Mouse (Mus musculus): ENCODE data around the gene Apbb2. TPM values are rescaled to one million over a fixed set of nuclear protein-coding genes. Genes with fewer than 3 reads are reported as not detected.

The Apbb2 gene
- total RNA-seq, 2 experiments from 2014 or later = 0.51 to 0.78 TPM

GRCm38 (mm10) chr5:66391771-66392170 is 226.8 kb downstream of the Apbb2 start:
- no peak for ATAC-seq (ENCODE audit: poor library complexity, severe bottlenecking)

GRCm38 (mm10) chr5:66391299-66391698 is 227.3 kb downstream of the Apbb2 start:
- no peak for ATAC-seq (ENCODE audit: poor library complexity, severe bottlenecking)

GRCm38 (mm10) chr5:66390567-66390966 is 228.0 kb downstream of the Apbb2 start:
- no peak for ATAC-seq (ENCODE audit: poor library complexity, severe bottlenecking)

DNA sequence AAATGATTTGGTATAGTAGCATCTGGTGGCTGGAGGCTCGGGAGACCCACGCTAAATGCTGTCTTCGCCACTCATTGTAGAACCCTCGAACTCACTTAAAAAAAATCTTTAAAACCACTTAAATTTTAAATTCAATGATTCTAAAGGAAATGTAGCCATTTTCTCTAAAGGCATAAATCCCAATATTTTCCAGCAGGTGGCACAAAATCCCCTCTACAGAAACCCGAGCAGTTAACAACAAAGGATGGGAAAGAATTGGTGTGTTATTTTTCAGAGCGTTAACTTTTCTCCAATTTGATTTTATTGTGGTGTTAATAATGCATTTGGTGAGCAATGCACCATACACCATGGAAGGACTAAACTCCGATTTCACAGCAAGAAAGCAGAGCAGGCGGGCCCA is 231.1 kb downstream of the Apbb2 start:
- no peak for ATAC-seq (ENCODE audit: poor library complexity, severe bottlenecking)

- peak; percentile 60 for ATAC-seq (ENCODE audit: poor library complexity, severe bottlenecking)
These were observed 232.9 kb downstream of the Apbb2 start for GRCm38 (mm10) chr5:66385636-66386035.

- no peak for ATAC-seq (ENCODE audit: poor library complexity, severe bottlenecking)
These were observed 233.7 kb downstream of the Apbb2 start for GRCm38 (mm10) chr5:66384806-66385446.

DNA sequence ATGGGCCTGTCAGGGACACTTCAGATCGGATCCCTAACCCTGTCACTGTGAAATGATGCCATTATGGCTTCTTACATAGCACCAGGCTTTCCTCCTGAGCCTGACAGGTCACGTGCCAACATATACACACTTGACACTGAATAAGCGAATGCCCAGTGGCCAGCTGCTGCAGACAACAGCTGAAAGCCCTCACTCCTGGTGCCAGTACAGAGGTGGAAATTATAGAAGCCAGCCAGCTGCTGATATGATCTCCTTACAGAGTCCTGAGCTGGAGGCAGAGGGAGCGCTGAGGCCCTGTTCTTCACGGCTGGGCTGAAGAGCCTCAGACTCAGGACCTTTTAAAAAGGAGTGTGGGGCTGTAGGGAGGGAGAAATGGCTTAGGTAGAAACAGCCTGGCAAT is 234.5 kb downstream of the Apbb2 start:
- ATAC-seq (ENCODE audit: poor library complexity, severe bottlenecking) = no peak

DNA sequence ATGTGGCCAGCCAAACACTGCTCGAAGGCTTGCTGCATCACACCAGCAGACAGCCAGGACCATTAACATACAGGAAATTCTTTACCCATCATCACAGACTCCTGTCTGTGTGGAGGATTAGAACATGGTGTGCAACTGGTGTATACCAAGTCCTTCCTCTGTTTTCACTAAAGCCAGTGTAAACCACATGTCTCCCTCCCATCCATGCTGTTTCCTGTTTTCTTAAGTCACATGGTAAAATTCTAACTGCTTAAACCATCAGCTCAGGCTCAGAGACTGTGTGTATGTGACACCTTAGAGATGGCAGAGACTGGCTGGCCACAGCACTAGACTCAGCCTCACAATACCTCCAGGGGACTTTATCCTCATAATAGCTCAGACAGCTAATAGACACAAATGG is 236.5 kb downstream of the Apbb2 start:
- ATAC-seq (ENCODE audit: poor library complexity, severe bottlenecking) = no peak

- ATAC-seq (ENCODE audit: poor library complexity, severe bottlenecking) = no peak
These were observed 239.6 kb downstream of the Apbb2 start for GRCm38 (mm10) chr5:66378968-66379367.

DNA sequence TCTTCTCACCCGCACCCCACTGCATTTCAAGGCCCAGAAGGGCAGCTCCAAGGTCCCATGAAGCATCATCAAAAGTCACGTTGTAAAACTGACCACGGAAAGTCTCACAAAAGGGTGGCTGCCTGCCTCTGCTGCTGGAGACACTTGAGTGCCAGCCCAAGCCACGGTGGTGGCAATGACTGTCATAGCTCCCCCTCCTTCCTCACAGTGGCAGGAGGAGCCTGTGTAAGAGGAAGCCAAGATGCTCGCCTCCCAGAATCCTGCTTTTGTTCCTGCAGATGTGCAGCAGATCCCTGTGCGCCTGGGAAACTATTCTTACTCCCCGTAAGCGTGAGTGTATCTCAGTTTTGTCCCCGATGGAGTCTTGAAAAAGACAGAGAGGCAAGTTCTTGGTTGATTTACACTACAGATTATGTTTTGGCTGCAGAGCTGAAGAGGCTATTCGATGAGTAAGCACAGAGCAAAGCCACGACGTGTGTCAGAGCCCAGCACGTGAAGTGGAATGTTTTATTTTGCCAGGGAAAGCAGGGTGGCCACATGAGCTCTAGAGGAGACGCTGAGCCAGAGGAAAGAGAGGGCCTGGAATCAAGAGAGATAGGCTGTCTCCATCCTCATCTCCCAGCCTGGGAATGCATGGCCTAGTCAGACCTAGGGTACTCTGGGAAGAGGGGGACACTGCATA is 241.9 kb downstream of the Apbb2 start:
- no peak for ATAC-seq (ENCODE audit: poor library complexity, severe bottlenecking)

GRCm38 (mm10) chr5:66374413-66374812 is 244.2 kb downstream of the Apbb2 start:
- no peak for ATAC-seq (ENCODE audit: poor library complexity, severe bottlenecking)

GRCm38 (mm10) chr5:66373515-66374164 is 244.9 kb downstream of the Apbb2 start:
- no peak for ATAC-seq (ENCODE audit: poor library complexity, severe bottlenecking)

- ATAC-seq (ENCODE audit: poor library complexity, severe bottlenecking) = no peak
These were observed 247.5 kb downstream of the Apbb2 start for GRCm38 (mm10) chr5:66371131-66371530.

- ATAC-seq (ENCODE audit: poor library complexity, severe bottlenecking) = peak; percentile 72
These were observed 249.6 kb downstream of the Apbb2 start for GRCm38 (mm10) chr5:66368966-66369365.

DNA sequence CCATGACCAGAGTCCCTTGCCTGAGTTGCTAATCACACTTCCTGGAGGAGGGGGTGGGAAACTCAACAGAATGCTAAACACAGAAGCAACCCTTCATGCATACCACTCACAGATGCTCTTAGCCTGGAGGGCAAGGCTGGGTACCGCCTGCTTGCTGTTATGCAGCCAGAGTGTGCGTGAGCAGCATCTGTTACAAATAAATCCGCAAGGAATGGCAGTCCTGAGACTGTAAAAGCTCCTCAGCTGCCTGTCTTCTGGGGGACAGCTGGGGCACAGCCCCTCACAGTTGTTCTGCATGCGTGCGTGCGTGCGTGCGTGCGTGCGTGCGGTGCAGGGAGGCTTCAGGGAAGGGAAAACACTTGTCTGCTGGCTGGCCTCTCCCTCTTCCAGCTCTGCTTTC is 250.9 kb downstream of the Apbb2 start:
- no peak for ATAC-seq (ENCODE audit: poor library complexity, severe bottlenecking)

- ATAC-seq (ENCODE audit: poor library complexity, severe bottlenecking) = peak; percentile 57
These were observed 255.0 kb downstream of the Apbb2 start for GRCm38 (mm10) chr5:66363274-66364261.

DNA sequence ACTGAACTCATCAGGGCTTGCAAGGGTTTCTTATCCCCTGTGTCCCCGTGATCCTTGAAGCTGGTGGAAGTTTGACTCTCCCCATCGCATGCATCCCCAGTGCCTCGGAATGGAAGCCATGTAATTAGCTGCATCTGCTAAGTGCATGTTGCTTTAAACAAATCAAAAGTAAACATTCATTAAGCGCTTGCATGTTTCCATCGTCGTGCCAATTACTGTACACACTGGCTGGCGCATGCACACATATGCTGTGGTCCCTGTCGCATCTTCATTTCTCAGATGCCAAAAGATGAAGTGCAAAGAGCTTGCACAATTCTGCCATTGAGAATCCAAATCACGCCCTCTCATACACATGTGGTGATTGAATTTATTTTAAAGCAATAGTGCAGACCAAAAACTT is 257.8 kb downstream of the Apbb2 start:
- ATAC-seq (ENCODE audit: poor library complexity, severe bottlenecking) = no peak

DNA sequence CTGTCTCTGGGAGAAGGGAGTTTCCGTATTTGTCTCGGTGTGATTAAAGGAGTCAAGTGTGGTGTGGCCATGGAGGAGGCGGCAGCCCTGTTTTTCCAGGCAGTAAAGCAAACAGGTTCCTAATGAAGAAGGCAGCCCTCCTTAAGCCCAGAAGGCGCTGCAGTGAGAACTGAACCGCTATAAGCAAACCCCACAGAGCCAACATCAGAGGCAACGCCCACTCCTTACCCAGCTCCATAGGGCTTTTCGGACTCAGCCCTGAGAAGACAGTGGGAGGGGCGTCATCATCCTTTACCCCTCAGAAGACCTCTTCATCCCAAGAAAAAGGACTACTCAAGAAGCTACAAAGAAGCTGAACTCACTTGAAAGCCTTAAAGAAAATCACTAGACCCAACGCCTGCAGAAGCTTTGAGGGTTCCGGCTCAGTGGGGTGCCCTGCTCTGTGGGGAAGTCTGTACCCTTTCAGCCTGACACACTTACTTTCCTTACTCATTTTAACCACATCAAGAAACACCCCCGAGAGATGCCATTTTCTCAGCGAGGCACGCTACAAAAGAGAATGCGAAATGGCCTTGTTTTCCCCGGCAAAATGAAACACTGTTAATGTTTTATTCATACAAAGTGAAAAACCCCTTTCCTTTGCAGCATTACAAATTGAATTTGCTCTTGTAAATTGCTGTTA is 258.7 kb downstream of the Apbb2 start:
- ATAC-seq (ENCODE audit: poor library complexity, severe bottlenecking) = no peak

GRCm38 (mm10) chr5:66355147-66355546 is 263.4 kb downstream of the Apbb2 start:
- no peak for ATAC-seq (ENCODE audit: poor library complexity, severe bottlenecking)

- ATAC-seq (ENCODE audit: poor library complexity, severe bottlenecking) = no peak
These were observed 264.7 kb downstream of the Apbb2 start for GRCm38 (mm10) chr5:66353876-66354275.

Measured in megakaryocyte, adult 5-6 weeks (primary cell).